Mouse (Mus musculus): Measurements from ENCODE around the gene Urm1.

DNA sequence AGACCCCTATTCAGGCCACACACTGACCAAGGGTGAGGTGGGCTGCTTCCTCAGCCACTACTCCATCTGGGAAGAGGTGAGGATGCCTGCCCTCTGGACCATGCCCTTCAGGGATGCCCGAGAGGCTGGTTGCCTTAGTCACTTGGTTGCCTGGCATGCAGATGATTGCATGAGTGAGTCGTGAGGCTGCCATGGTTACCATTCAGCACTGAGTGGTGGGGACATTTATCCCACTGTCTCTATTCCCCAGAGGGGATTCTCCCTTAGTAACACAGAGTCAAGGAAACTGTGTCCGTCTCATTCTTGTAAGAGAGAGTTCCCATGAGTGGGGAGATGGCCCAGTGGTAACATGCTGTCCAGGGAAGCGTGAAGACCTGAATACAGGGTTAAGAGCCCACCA is 58.2 kb downstream of the Urm1 start:
- TF ChIP-seq CTCF (IDR thresholded peaks at IDR 0.05; ENCODE audit: insufficient read depth, low read length) (no peak), POLR2A (IDR thresholded peaks at IDR 0.05; ENCODE audit: borderline replicate concordance, extremely low read depth, low read depth, low read length) (no peak)

Measured in lung, adult 2 months (tissue).